Mouse (Mus musculus) CD8-positive naive resting alpha-beta T cell, adult 2 months (primary cell): ENCODE measurements around the gene Cdk5.

Experiments used
- DNase-seq, 2 experiments: peaks; one replicate each; pipeline ENCODE4 v3.0.0; 2022; ENCODE audit warnings: low read depth in 2 of 2, low spot score in 2 of 2

Gene Cdk5

DNA sequence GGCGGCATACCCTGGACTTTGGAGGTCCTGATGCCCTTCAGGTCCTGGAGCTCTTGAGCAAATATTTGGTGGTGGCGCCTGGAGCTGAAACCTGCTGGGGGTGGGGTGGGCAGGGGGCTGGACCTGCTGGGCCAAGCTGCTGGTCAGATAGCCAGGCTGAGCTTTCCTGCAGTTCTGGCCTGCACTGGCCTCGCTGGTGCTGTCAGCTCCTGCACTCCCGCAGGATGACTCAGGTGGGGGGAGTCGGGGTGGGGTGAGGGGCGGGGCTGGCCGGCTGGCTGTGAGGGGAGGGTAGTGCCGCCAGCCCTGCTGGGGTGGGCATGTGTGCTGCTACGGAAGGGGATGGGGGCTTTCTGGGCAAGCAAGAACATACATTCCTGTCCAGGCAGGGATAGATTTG, 5.3 kb upstream of the Cdk5 start:
- no peak for DNase-seq

DNA sequence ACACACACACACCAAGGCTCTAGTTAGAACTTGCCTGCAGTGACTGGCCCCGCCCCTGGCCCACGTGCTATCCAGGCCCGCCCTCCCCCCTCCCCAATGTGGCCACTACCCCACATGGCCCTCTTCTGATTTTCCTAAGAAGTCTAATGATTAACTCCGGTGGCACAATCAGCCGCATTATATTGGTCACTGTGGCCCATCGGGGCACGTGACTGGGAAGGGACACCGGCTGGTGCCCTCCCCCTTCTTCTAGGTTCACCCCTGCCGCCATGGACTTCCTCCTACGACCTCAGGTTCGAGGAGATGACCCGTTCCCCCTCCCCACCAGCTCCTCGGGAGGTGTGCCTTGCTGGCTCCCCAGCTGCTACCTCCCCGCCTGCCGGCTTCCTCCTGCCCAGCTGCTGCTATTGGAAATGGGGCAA, 4.7 kb upstream of the Cdk5 start:
- DNase-seq = no peak

DNA sequence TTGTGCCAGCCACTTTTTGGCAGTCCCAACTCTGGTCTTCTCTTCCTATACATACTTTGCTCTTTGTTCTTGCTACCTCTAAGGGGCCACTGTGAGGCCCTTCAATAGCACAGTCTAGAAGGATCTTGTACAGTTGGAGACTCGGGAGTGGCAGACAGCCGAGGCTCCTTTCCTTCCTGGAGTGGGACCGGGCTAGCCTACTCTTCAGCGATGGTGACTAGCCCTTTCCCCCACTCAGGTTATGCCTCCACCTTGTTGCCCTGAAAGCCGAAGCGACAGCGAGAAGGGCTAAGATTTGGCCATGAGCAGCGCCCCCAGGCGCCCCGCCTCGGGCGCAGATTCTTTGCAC, 3.9 kb upstream of the Cdk5 start:
- no peak for DNase-seq

DNA sequence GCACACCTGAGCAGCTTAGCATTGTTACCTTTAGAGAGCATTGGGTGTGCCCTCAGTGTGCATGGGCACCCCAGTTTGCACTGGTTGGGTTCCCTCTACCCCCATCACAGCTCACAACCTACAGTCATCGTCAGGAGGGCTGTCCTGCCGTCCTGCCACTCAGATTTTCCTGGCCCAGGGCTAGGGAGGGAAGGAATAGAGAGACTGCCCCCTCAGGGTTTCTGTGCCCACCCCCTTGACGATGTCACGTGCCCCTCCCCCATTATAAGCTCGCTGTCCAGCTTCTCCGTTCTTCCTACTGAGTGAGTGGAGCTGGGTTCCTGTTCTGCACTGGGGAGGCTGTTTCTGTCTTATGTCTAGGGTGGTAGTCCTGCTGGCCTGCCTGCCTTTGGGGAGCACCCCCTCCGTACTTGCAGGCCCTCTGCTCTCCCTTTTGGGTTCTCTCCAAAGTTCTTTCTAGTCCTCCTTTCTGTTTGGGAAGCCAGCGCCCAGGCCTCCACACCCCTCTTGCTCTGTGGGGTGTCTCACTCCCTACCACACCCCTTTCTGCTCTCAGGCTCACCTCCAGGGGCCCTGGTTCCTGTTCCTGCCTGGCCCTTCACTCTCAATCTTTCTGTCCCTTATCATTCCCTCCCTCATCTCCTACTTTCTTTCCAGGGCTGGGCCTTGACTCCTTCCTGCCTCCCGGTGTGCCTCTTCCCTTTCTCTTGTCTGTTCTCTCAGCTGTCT, 3.4 kb upstream of the Cdk5 start:
- DNase-seq = no peak

DNA sequence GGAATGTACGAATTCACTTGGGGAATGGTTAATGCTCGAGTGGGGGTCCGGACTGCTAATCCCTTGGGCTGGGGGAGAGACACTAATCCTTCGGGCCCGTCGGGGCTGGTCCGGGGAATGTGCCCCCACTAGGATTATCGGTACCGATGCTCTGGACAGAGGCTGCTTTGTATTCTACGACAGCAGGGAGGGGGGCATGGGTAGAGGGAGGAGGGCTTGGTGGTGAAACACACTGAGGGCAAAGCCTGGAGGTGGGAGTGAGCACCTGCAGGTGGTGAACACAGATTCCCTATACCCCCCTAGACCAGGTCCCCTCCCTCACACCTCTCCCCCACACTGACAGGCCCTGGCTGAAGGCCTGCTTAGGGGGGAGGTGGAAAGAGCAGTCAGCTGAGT, 2.7 kb upstream of the Cdk5 start:
- DNase-seq = no peak

DNA sequence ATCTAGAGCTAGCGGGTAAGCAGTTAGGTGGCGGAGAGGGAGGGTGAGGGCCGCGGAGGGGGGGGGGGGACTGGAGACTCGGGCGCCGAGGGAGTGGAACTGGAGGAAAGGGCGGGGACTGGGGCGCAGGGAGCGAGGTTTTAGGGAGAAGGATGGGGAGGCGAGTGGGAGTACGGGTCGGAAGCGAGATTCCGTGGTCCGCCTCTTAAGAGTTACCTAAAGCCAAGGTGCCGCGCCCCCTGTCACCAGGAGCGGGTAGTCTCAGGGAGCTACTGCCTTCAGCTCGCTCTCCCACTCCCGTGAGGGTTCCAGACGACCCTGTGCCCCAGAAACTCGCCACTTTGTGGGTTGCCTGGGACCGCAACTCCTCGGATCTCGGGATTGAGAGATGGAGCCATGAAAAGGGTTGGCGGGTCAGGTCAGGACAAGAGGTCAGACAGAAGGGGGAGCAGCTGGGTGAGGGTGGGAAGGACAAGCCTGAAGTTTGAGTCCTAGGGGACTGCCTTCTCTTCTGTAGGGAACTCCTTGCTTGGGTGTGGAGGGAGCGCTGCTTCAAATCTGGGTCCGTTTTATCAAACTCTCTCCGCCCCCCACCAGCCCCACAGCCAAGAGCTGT, 2.2 kb upstream of the Cdk5 start:
- peak in 1 of 2 experiments; percentile 47 for DNase-seq

DNA sequence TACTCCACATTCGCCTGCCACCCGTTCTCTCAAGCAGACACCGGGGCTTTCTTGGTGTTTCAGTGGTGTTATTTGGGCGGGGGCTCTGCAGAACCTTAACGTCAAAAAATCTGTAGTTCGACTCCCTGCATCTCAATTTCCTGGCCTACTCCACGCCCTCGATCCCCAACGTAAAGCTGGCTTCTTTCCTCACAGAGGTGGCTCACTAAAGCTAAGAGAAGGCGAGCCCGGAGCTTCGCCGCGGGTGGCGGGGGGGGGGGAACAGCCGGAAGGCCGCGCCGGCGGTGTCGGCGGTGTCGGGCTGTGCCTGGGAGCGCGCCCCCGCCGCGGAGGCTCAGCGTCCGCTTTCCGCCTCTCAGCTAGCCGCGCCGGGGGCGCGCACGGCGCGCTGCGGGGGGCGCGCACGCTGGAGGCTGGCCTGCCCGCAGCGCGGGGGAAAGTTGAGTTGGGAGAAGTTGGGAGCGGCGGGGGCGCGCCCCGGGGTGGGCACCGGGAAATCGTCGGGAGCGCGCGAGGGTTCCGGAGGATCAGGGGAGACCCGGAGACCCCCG, 1.6 kb upstream of the Cdk5 start:
- peak; percentile 62 to 75 for DNase-seq

DNA sequence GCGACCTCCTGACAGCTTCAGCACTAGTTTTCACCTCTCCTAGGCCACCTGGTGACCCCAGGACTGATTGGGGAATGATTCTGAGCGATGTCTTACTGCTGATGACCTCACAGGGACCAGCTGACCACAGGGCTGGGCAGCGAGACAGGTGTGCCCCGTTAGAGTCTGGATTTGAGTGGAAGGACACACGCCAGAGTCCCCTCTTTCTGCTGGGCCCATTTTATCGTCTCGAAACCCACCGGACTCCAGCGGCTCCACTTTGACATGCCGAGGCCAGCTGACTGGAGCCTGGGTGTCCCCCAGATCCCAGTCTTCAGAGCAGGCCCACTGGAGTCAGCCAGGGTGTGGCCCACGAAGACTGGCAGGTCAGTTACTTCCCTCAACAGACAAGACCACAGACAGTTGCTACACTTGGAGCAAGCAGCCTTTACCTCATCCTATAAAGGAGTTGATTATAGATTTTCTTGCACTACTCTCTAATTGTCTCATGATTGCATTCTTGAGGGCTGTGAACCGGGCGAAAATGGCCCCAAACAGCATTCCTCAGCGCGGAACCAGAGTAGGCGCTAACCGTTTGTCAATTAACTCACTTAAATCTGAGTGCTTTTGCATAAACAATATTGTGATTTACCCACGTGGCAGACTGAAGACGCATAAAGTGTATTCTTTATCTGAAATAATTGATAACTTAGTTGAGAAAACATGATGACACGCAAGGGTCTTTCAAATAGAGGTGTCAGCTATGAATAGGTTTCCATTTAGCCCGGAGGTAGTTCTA, 863 bp upstream of the Cdk5 start:
- no peak for DNase-seq

DNA sequence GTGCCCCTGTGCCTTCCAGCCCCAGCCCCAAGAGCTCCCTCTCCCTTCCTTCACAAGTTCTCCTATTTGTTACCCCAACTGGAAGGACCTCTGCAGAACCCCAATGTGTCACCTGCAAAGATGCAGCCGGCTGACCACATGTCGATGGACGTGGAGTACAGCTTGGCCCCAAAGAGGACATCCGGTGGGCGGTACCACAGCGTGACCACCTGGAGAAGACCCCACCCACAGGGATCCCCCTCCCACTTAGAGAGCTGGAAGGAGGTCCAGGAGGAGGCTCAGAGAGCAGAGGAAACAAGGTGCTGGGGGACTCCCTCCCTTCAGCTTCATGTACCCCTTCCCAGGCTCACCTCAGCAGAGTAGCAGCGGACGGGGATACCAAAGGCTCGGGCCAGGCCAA, 2.9 kb downstream of the Cdk5 start:
- DNase-seq = no peak

DNA sequence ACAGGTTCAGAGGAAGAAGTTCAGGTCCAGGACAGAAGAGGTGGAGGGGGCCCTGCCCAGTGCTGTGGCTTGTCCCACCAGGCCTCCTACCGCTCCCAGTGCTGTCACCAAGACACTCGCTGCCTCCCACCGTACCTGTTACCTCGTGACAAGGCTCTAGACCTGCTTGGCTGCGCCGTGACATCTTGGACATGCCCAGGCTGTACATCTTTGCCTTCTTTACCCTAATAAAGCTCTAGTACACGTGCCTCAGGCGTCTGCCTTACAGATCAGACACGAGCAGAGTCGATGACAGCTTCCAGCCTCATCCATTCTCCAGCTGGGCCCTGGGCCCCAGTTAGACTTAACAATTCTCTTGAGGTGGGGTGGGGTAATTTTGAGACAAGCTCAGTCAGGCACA, 5.7 kb downstream of the Cdk5 start:
- no peak for DNase-seq

DNA sequence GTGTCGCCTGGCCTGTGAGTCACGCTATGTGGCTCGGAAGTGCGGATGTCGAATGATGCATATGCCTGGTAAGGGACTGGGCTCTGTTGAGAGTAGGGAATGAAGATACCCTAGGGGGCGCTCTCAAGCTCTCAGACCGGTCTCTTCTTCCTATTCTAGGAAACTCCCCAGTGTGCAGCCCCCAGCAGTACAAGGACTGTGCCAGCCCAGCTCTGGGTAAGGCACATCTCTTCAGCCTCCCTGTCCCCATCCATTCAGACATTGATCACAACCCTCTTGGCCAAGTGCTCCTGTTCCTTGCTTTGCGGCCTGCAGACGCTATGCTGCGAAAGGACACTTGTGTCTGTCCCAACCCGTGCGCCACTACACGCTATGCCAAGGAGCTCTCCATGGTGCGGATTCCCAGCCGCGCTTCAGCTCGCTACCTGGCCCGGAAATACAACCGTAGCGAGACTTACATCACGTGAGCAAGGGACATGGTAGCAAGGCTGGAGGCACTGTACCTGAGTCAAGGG, 7.1 kb downstream of the Cdk5 start:
- peak; percentile 68 to 78 for DNase-seq

DNA sequence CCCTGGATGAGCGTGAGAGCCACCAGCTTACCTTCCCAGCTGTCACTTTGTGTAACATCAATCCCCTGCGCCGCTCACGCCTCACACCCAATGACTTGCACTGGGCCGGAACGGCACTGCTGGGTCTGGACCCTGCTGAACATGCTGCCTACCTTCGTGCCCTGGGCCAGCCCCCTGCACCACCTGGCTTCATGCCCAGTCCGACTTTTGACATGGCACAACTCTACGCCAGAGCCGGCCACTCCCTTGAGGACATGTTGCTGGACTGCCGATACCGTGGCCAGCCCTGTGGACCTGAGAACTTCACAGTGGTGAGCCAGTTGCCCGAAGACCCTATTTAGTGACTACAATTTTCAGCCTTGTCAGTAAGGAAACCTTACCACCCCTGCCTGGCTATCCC, 9.4 kb downstream of the Cdk5 start:
- no peak for DNase-seq

DNA sequence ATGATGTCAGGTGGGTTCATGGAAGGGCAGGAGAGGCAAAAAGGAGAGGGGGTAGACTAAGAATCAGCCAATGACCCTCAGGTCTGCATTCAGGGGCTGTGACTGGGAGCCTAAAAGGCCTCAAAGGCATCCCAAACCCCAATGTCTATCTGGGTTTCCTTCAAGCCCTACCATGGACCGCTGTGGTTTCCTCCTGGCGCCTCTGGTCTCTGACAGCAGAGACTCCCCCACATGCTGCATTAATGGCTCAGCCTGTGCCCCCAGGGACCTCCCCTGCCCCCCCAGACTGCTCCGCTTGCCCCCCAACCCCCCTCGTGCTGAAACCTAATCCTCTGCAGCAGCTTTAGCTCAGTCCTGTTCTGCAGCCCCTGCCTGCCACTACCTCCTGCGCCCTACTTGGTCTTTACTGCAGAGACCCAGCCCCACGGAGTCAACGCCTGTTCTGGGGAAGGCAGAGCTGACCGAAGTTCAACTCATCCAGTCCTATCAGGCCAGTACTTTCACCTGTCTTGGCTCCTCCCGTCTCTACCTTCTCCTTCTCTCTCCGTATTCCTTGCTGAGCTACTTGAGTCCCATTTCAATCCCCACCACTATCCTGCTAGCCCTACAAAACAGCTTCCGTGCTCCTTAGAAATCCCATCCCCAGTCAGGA, 10.2 kb downstream of the Cdk5 start, which contains the start of gene Asic3:
Gene Asic3, plus strand, starts transcription at position 351 of the 652 bp plus-strand sequence.
- no peak for DNase-seq

DNA sequence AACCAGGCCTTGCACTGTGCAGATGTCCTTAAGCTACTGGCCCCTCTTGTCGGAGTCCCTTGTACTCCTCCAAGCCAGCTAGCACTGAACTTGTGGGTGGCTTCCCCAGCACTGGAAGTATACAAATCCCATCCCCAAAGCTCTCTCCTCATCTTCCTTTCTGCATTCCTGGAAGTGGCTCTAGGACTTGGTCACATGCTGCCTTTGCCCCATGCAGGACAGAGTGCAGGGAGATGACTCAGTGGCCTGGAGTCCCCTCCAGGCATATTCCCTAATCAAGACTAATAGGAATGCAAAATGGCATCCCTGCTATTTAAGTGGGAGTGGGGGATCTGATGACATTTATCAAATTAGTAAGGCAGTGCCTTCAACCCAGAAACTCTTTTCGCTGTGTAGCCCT, 11.3 kb downstream of the Cdk5 start:
- no peak for DNase-seq

DNA sequence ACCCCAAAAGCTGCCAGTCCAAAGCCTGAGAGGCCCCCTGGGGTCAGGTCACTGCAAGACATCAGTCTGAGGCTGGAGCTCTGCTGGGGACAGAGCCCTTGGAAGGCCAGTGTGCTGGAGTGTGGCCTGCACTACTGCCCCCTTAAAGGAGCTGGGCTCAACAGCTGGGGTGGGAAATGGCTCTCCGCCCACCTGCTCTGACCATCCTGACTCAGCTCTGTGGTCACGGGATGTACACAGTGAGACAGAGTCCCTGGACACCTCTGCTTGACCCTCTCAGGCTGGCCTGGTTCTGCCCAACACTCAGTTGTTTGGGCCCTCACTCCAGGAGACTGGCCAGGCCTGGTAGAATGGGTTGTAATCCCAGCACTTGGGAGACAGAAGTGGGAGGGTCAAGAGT, 13.9 kb downstream of the Cdk5 start:
- DNase-seq = no peak

DNA sequence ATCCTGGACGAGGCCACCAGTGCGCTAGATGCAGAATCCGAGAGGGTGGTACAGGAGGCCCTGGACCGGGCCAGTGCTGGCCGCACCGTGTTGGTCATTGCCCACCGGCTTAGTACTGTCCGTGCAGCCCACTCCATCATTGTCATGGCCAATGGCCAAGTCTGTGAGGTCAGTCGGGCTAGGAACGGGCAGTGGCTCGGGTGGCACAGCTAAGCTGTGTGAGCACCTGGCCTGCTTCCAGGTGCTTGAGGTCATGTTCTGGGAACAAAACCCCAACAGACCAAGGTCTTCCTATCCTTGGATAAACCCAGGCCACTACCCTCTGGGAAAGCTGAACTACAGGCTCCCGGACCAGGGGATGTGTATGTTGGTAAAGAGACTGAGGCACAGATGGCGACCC, 14.7 kb downstream of the Cdk5 start:
- DNase-seq = no peak

DNA sequence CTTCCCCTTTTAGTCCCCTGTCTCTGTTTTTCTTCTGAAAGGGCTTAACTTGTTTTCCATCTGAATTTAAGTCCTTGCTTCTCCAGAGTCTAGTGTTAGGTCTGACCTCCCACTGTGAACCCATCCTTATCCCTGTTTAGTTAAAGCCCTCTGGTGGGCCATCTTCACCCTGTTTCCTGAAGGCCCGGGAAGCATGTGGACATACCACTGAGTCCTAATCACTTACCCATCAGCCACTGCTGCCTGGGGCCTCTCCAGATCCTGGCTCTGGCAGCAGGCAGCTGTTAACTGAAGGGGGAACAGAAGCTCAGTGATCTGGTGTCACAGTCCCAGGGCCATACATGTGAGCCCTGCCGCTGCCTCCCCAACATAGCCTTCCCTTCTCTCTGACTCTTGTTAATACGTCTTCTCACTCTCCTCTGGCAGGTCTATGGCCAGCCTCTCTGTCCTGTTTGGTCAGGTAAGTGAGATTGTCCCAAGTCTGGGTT, 17.9 kb downstream of the Cdk5 start:
- no peak for DNase-seq

DNA sequence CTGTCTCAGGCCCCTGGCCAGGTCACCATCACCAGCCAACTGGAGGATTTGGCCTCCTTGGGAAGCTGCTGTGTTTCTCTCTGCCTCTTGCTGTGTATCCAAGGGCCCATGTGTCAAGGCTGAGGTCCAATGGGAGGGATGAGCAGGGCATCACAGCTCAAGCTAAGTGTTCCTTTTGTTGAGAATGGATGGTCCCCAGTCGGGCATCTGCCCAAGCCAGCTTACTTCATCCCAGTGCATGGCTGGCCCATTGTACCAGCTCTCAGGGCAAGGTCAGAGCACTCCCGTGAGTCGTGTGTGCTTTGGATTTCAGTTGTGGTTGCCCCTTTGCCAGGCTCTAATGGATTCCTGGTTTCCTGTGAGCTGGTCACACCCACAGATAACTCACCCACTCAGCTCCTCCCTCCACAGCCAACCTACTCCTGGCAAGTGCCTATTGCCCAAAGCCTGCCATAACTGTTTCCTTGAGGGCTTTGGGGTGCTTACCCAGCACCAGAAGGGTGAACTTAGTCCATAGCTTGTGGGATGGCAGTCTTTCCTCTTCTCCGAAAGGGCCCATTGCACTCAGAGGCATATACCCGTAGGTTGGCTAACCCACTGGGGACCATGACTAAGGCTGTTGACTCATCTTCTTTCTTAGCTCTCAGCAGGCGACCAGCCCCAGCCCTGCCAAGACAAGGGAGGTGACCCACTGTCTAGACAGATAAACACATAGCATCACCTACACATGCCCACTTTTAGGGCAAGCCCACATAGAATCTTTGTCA, 18.6 kb downstream of the Cdk5 start:
- DNase-seq = no peak

DNA sequence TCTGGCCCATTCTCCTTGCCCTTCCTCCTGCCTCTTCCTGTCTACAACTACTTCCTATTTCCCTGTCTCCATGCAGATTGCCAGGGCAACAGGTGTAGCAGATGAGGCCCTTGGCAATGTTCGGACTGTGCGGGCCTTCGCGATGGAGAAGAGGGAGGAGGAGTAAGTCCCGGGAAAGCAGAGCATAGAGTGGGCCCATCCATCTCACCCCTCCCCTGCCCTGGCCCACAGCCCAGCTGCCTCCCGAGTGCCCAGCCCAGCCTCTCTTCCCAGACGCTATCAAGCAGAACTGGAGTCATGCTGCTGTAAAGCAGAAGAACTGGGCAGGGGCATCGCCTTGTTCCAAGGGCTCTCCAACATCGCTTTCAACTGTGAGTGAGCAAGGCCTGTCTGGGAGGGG, 21.4 kb downstream of the Cdk5 start:
- DNase-seq = no peak

DNA sequence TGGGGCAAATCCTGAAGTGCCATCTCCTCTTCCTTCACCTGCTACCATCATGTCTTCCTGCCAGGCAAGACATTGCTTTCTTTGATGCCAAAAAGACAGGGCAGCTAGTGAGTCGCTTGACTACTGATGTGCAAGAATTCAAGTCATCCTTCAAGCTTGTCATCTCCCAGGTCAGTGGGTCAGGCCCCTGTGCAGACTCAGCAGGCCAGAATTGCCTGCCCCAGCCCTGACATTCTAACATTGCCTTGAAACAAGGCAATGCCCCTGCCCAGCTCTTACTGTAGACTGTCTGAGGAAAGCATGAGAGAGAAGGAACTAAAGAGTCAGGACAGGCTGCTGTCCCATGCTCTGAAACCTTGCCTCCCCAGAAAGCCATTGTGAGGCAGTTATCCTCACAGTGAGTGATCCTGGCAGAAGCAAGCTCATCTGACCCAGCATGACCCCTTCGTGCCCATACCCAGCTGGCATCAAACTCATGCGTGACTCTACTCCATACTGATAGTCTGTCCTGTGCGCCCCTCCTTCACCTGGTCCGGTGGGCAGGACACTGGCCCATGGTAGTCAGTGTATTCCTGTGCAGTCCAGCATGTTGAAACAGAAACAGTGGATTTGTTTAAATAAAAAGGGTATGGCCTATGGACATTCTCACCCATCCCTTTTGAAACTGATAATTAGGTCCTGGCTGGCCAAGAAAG, 22.3 kb downstream of the Cdk5 start:
- DNase-seq = no peak
